Mouse (Mus musculus) heart, embryonic 14.5 days (tissue): ENCODE results near the gene Gm10282. TPM values are rescaled to one million over a fixed set of nuclear protein-coding genes. Genes with fewer than 3 reads are reported as not detected.

ENCODE experiments used
- ATAC-seq: fragments of 200-750 bp; cut with Nextera tagmentation; 2 replicates; pipeline ENCODE4 v1.8.0; 2017; ENCODE audit warnings: low read depth, moderate TSS enrichment; ENCODE audit not compliant: insufficient number of reproducible peaks, insufficient read depth, low FRiP score
- H3K27ac ChIP-seq, 2 experiments: fragments of 200-500 bp in 1 of 2; fragments of 300-500 bp in 1 of 2; sonication (generic) in 1 of 2; replicated peaks in 1 of 2; 2 replicates each; pipeline ENCODE4 v1.5.1; 2012 to 2014; ENCODE audit warnings: low read depth in 2 of 2, low read length in 2 of 2, control low read depth in 1 of 2, mild to moderate bottlenecking in 1 of 2, mixed read lengths in 1 of 2; ENCODE audit not compliant: control insufficient read depth in 1 of 2, insufficient read depth in 1 of 2
- H3K27me3 ChIP-seq: fragments of 300-500 bp; sonication (generic); 2 replicates; pipeline ENCODE4 v1.6.1; 2014; ENCODE audit warnings: mild to moderate bottlenecking, low read length, control low read depth; ENCODE audit not compliant: control insufficient read depth, insufficient read depth
- H3K36me3 ChIP-seq: fragments of 300-500 bp; sonication (generic); 2 replicates; pipeline ENCODE4 v1.6.1; 2014; ENCODE audit warnings: mild to moderate bottlenecking, control low read depth, low read length, mixed read lengths; ENCODE audit not compliant: control insufficient read depth, insufficient read depth
- H3K4me1 ChIP-seq, 2 experiments: fragments of 200-500 bp in 1 of 2; fragments of 300-500 bp in 1 of 2; sonication (generic) in 1 of 2; 2 replicates each; pipeline ENCODE4 v1.6.1; 2012 to 2014; ENCODE audit warnings: low read length in 2 of 2, control low read depth in 1 of 2, mixed read lengths in 1 of 2; ENCODE audit not compliant: control insufficient read depth in 2 of 2, insufficient read depth in 2 of 2
- H3K4me2 ChIP-seq: fragments of 300-500 bp; sonication (generic); 2 replicates; pipeline ENCODE4 v1.6.1; 2014; ENCODE audit warnings: mild to moderate bottlenecking, low read length
- H3K4me3 ChIP-seq, 2 experiments: fragments of 200-500 bp in 1 of 2; fragments of 300-500 bp in 1 of 2; sonication (generic) in 1 of 2; 2 replicates each; pipeline ENCODE4 v1.5.1; 2012 to 2014; ENCODE audit warnings: low read length in 2 of 2, mild to moderate bottlenecking in 2 of 2, control low read depth in 1 of 2, low read depth in 1 of 2, moderate library complexity in 1 of 2; ENCODE audit not compliant: control insufficient read depth in 1 of 2, insufficient read depth in 1 of 2
- H3K9ac ChIP-seq: fragments of 300-500 bp; sonication (generic); 2 replicates; pipeline ENCODE4 v1.6.1; 2014; ENCODE audit warnings: mild to moderate bottlenecking, low read length
- H3K9me3 ChIP-seq: fragments of 300-500 bp; sonication (generic); 2 replicates; pipeline ENCODE4 v1.6.1; 2016; ENCODE audit warnings: low read length, control low read depth; ENCODE audit not compliant: control insufficient read depth
- WGBS: fragments of 180-500 bp; shearing (Covaris S2); extraction: QIAGEN DNeasy Blood & Tissue Kit; methylation state at CpG from one replicate; pipeline ENCODE4 v1.1.7; 2014; 5-methylcytosine and 5-hydroxymethylcytosine counted together
- polyA plus RNA-seq: library from polyadenylated mRNA; unstranded; fragments of >200 nt; fragmentation: Nextera tagmentation; extraction: Ambion mirVana; gene quantifications from 2 replicates; pipeline ENCODE4 v1.2.1, GENCODE M21; 2014

Gm10282 gene
- polyA plus RNA-seq, 1 experiment from 2014 or later = 18.1 TPM

DNA sequence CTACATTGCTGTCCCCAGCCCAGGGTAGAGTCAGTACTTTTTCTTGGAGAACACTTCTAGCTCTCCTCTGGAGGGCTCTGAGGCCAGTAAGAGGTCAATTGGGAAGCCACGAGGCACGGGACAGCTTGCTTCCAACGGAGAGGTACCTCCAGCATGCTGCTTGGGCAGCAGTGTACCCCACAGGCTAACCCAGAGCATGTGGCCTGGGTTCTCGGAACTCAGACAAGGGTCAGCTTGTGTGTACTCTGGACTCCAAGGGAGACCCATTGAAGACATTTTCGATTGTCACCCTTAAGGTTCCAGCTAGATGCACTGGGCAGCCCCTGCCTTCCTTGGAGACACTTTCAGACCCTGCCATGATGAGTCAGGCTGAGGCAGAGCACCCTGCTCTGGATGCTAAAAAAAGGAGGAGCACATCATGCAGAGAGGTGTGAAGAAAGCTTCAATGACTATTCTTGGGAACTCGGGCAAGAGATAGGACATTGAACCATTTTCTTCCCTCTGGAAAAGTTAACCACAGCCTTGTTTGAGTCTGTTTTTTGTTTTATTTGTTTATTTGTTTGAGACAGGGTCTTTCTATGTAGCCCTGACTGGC lies 18.2 kb upstream of the Gm10282 start:
- peak overlapping the region in 1 of 2 experiments; percentile 77; a peak in 1 of 4 replicates for H3K4me3 ChIP-seq
- no peaks in the 10 kb centered on the region for H3K9me3 ChIP-seq
- peak overlapping the region; percentile 90 for H3K4me2 ChIP-seq
- 0 out of 2 replicates have a peak overlapping the region, but pooled peaks have one; percentile 86 for H3K9ac ChIP-seq
- H3K27me3 ChIP-seq = no peaks in the 10 kb centered on the region
- H3K4me1 ChIP-seq = peaks cover 18 to 27% of the 10 kb centered on the region in 2 experiments
- WGBS = 58% methylated on average over 6 of the region's 6 CpGs
- no peak for ATAC-seq
- H3K27ac ChIP-seq = 0 out of 4 replicates have a peak overlapping the region, but pooled peaks of 1 of the 2 experiments have one; percentile 28
- peaks cover 19% of the 10 kb centered on the region for H3K36me3 ChIP-seq

- H3K4me1 ChIP-seq = peaks cover 18 to 27% of the 10 kb centered on the region in 2 experiments
- 73% methylated on average over 7 of the region's 7 CpGs for WGBS
- no peak for ATAC-seq
- peak overlapping the region; percentile 90 for H3K4me2 ChIP-seq
- H3K9ac ChIP-seq = peak overlapping the region; percentile 86; the same call in 1 of the 2 replicates
- H3K27ac ChIP-seq = peak overlapping the region in 1 of 2 experiments; percentile 6; a peak in 1 of 4 replicates
- no peaks in the 10 kb centered on the region for H3K27me3 ChIP-seq
- no peaks in the 10 kb centered on the region for H3K9me3 ChIP-seq
- H3K36me3 ChIP-seq = peaks cover 19% of the 10 kb centered on the region
- H3K4me3 ChIP-seq = peak overlapping the region in 1 of 2 experiments; percentile 77; a peak in 3 of 4 replicates
Measured at GRCm38 (mm10) chr8:72322471-72322889, 17.4 kb upstream of the Gm10282 start.

GRCm38 (mm10) chr8:72321635-72322441 lies 16.8 kb upstream of the Gm10282 start:
- Histone ChIP-seq H3K4me3 (peak overlapping the region; percentile 22 to 77), H3K9ac (peak overlapping the region; percentile 86), H3K27ac (0 out of 4 replicates have a peak overlapping the region, but pooled peaks of 1 of the 2 experiments have one; percentile 6), H3K9me3 (no peaks in the 10 kb centered on the region), H3K4me2 (peak overlapping the region; percentile 90), H3K4me1 (peaks cover 18 to 27% of the 10 kb centered on the region in 2 experiments), H3K36me3 (peaks cover 19% of the 10 kb centered on the region), H3K27me3 (no peaks in the 10 kb centered on the region)
- no peak for ATAC-seq
- 89% methylated on average over 20 of the region's 20 CpGs for WGBS

- peaks cover 18 to 27% of the 10 kb centered on the region in 2 experiments for H3K4me1 ChIP-seq
- WGBS = 59% methylated on average over 25 of the region's 25 CpGs
- 0 out of 4 replicates have a peak overlapping the region, but pooled peaks of 1 of the 2 experiments have one; percentile 1 for H3K27ac ChIP-seq
- H3K4me2 ChIP-seq = peak overlapping the region; percentile 90
- peaks cover 19% of the 10 kb centered on the region for H3K36me3 ChIP-seq
- H3K4me3 ChIP-seq = peak overlapping the region; percentile 77 to 89
- H3K9me3 ChIP-seq = no peaks in the 10 kb centered on the region
- H3K27me3 ChIP-seq = no peaks in the 10 kb centered on the region
- no peak for ATAC-seq
- peak overlapping the region; percentile 86 for H3K9ac ChIP-seq
Measured at GRCm38 (mm10) chr8:72320803-72321583, 15.9 kb upstream of the Gm10282 start.

GRCm38 (mm10) chr8:72319921-72320802 lies 15.1 kb upstream of the Gm10282 start:
- Histone ChIP-seq H3K27ac (peak overlapping the region; percentile 27 to 86; a peak in 2 of 4 replicates), H3K4me2 (peak overlapping the region; percentile 90), H3K9ac (peak overlapping the region; percentile 86), H3K9me3 (no peaks in the 10 kb centered on the region), H3K27me3 (no peaks in the 10 kb centered on the region), H3K4me1 (peaks cover 18 to 27% of the 10 kb centered on the region in 2 experiments), H3K4me3 (peak overlapping the region; percentile 77 to 89), H3K36me3 (peaks cover 19% of the 10 kb centered on the region)
- 7% methylated on average over 50 of the region's 55 CpGs for WGBS
- ATAC-seq = no peak

GRCm38 (mm10) chr8:72319397-72319796 lies 14.3 kb upstream of the Gm10282 start:
- WGBS = 1% methylated on average over 45 of the region's 48 CpGs
- H3K4me2 ChIP-seq = peak overlapping the region; percentile 90
- H3K9ac ChIP-seq = peak overlapping the region; percentile 86
- H3K4me3 ChIP-seq = peak overlapping the region; percentile 77 to 89
- H3K9me3 ChIP-seq = no peaks in the 10 kb centered on the region
- H3K27ac ChIP-seq = peak overlapping the region; percentile 71 to 86
- no peaks in the 10 kb centered on the region for H3K27me3 ChIP-seq
- peaks cover 19% of the 10 kb centered on the region for H3K36me3 ChIP-seq
- peaks cover 18 to 27% of the 10 kb centered on the region in 2 experiments for H3K4me1 ChIP-seq
- peak; percentile 14 for ATAC-seq
